Mouse (Mus musculus): ENCODE results near the gene Vmn2r46. TPM values are rescaled to one million over a fixed set of nuclear protein-coding genes. Genes with fewer than 3 reads are reported as not detected.
"Not testable (repeated sequence)": the region's sequence is repeated elsewhere in the genome, so short reads cannot be mapped to it uniquely, and the experiment has no call there.

The Vmn2r46 gene
- not detected in 2 replicates for total RNA-seq (2021)
- long read RNA-seq, result 0 reads

DNA sequence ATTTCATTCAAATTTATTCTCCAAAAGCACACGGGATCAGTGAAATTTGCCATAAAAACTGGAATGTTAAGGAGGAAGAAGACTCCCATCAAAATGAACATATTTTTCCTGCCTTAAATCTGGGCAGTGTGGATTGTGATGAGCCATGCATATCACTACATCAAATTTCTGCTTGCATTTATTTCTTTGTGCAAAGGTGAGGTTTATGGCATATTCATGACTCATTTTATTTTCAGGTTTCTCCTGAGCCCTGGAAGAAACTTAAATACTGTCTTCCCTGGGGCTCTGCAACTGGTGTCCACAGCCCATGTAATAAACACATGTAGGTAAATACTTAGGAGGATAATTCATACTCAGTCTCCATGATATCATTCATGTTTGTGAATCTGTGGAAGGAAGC, at the start of gene Vmn2r46:
Vmn2r46 (minus strand) TSS at position 101 of the 400 bp plus-strand sequence.
- not testable (repeated sequence) for DNase-seq

Other genes with a start within 250 kb of the Vmn2r46 start
- gene Vmn2r47, start 70.8 kb upstream of the Vmn2r46 start, total RNA-seq (2021), result not detected in 2 replicates
- gene Vmn2r48, start 183.0 kb upstream of the Vmn2r46 start, total RNA-seq (2021), result not detected in 2 replicates
- not detected in 2 replicates for gene Vmn2r49, start 221.7 kb upstream of the Vmn2r46 start, total RNA-seq (2021)

All from adrenal gland, postnatal 25 days (tissue).